Mouse (Mus musculus): ENCODE data around the gene 1700022I11Rik. TPM values are rescaled to one million over a fixed set of nuclear protein-coding genes. Genes with fewer than 3 reads are reported as not detected.

Gene 1700022I11Rik
- polyA plus RNA-seq, 1 experiment from 2014 or later = 0.43 TPM

GRCm38 (mm10) chr4:42944185-42944584 is 25.2 kb upstream of the 1700022I11Rik start:
- Histone ChIP-seq H3K36me3 (ENCODE audit: control insufficient read depth, insufficient read depth) (no peaks in the 10 kb centered on the region), H3K4me3 (ENCODE audit: low read depth, low read length) (no peak overlapping the region), H3K4me1 (replicated peaks; ENCODE audit: control insufficient read depth, insufficient read depth, low read length) (peaks cover under 1% of the 10 kb centered on the region; the same call in 1 of the 2 replicates), H3K27me3 (replicated peaks; ENCODE audit: control insufficient read depth, insufficient read depth, low read length) (peaks cover 22% of the 10 kb centered on the region; the same call in 1 of the 2 replicates), H3K9ac (ENCODE audit: low read depth, low read length) (no peak overlapping the region), H3K4me2 (replicated peaks; ENCODE audit: low read depth) (no peak overlapping the region), H3K9me3 (ENCODE audit: control insufficient read depth) (no peaks in the 10 kb centered on the region), H3K27ac (ENCODE audit: low read depth, low read length) (no peak overlapping the region)
- TF ChIP-seq CTCF (IDR thresholded peaks at IDR 0.05; ENCODE audit: low read depth) = no peak
- ATAC-seq = no peak
- WGBS = 79% methylated on average over 9 of the region's 9 CpGs

- H3K36me3 ChIP-seq (ENCODE audit: control insufficient read depth, insufficient read depth) = no peaks in the 10 kb centered on the region
- no peak overlapping the region for H3K4me2 ChIP-seq (replicated peaks; ENCODE audit: low read depth)
- H3K27me3 ChIP-seq (replicated peaks; ENCODE audit: control insufficient read depth, insufficient read depth, low read length) = peaks cover 22% of the 10 kb centered on the region; the same call in 1 of the 2 replicates
- no peak for ATAC-seq
- no peak for TF ChIP-seq CTCF (IDR thresholded peaks at IDR 0.05; ENCODE audit: low read depth)
- peaks cover 2% of the 10 kb centered on the region; the same call in 1 of the 2 replicates for H3K4me1 ChIP-seq (replicated peaks; ENCODE audit: control insufficient read depth, insufficient read depth, low read length)
- no peaks in the 10 kb centered on the region for H3K9me3 ChIP-seq (ENCODE audit: control insufficient read depth)
- no peak overlapping the region for H3K9ac ChIP-seq (ENCODE audit: low read depth, low read length)
- 2% methylated on average over 6 of the region's 6 CpGs for WGBS
- H3K27ac ChIP-seq (ENCODE audit: low read depth, low read length) = no peak overlapping the region
- H3K4me3 ChIP-seq (ENCODE audit: low read depth, low read length) = no peak overlapping the region
These were observed 24.4 kb upstream of the 1700022I11Rik start for GRCm38 (mm10) chr4:42945043-42945442.

GRCm38 (mm10) chr4:42945445-42945844 is 24.0 kb upstream of the 1700022I11Rik start:
- Histone ChIP-seq H3K9me3 (ENCODE audit: control insufficient read depth) (no peaks in the 10 kb centered on the region), H3K27ac (ENCODE audit: low read depth, low read length) (no peak overlapping the region), H3K4me2 (replicated peaks; ENCODE audit: low read depth) (no peak overlapping the region), H3K27me3 (replicated peaks; ENCODE audit: control insufficient read depth, insufficient read depth, low read length) (peaks cover 20% of the 10 kb centered on the region; the same call in 1 of the 2 replicates), H3K36me3 (ENCODE audit: control insufficient read depth, insufficient read depth) (no peaks in the 10 kb centered on the region), H3K4me1 (replicated peaks; ENCODE audit: control insufficient read depth, insufficient read depth, low read length) (peaks cover 5% of the 10 kb centered on the region; the same call in 1 of the 2 replicates), H3K9ac (ENCODE audit: low read depth, low read length) (no peak overlapping the region), H3K4me3 (ENCODE audit: low read depth, low read length) (no peak overlapping the region)
- WGBS = 88% methylated on average over 3 of the region's 3 CpGs
- TF ChIP-seq CTCF (IDR thresholded peaks at IDR 0.05; ENCODE audit: low read depth) = no peak
- ATAC-seq = no peak

- peak; percentile 78 for TF ChIP-seq CTCF (IDR thresholded peaks at IDR 0.05; ENCODE audit: low read depth)
- H3K27me3 ChIP-seq (replicated peaks; ENCODE audit: control insufficient read depth, insufficient read depth, low read length) = peaks cover 17% of the 10 kb centered on the region; the same call in 1 of the 2 replicates
- WGBS = 6% methylated on average over 5 of the region's 5 CpGs
These were observed 23.5 kb upstream of the 1700022I11Rik start for GRCm38 (mm10) chr4:42945952-42946351.

GRCm38 (mm10) chr4:42946733-42947290 is 22.6 kb upstream of the 1700022I11Rik start:
- no peak overlapping the region for H3K9ac ChIP-seq (ENCODE audit: low read depth, low read length)
- H3K27me3 ChIP-seq (replicated peaks; ENCODE audit: control insufficient read depth, insufficient read depth, low read length) = peaks cover 17% of the 10 kb centered on the region; the same call in 1 of the 2 replicates
- peaks cover 8% of the 10 kb centered on the region; the same call in 1 of the 2 replicates for H3K4me1 ChIP-seq (replicated peaks; ENCODE audit: control insufficient read depth, insufficient read depth, low read length)
- no peak for ATAC-seq
- 67% methylated on average over 10 of the region's 10 CpGs for WGBS
- H3K36me3 ChIP-seq (ENCODE audit: control insufficient read depth, insufficient read depth) = no peaks in the 10 kb centered on the region
- H3K4me3 ChIP-seq (ENCODE audit: low read depth, low read length) = no peak overlapping the region
- no peaks in the 10 kb centered on the region for H3K9me3 ChIP-seq (ENCODE audit: control insufficient read depth)
- TF ChIP-seq CTCF (IDR thresholded peaks at IDR 0.05; ENCODE audit: low read depth) = no peak
- no peak overlapping the region for H3K4me2 ChIP-seq (replicated peaks; ENCODE audit: low read depth)
- H3K27ac ChIP-seq (ENCODE audit: low read depth, low read length) = no peak overlapping the region

More at GRCm38 (mm10) chr4:42945952-42946351, 23.5 kb upstream of the 1700022I11Rik start:
- H3K36me3 ChIP-seq (ENCODE audit: control insufficient read depth, insufficient read depth) = no peaks in the 10 kb centered on the region
- no peaks in the 10 kb centered on the region for H3K9me3 ChIP-seq (ENCODE audit: control insufficient read depth)
- no peak overlapping the region for H3K27ac ChIP-seq (ENCODE audit: low read depth, low read length)
- no peak overlapping the region for H3K4me2 ChIP-seq (replicated peaks; ENCODE audit: low read depth)
- no peak overlapping the region for H3K9ac ChIP-seq (ENCODE audit: low read depth, low read length)
- H3K4me1 ChIP-seq (replicated peaks; ENCODE audit: control insufficient read depth, insufficient read depth, low read length) = peaks cover 5% of the 10 kb centered on the region; the same call in 1 of the 2 replicates
- ATAC-seq = no peak
- no peak overlapping the region for H3K4me3 ChIP-seq (ENCODE audit: low read depth, low read length)

- no peak for ATAC-seq
- Histone ChIP-seq H3K9me3 (ENCODE audit: control insufficient read depth) (no peaks in the 10 kb centered on the region), H3K36me3 (ENCODE audit: control insufficient read depth, insufficient read depth) (no peaks in the 10 kb centered on the region; the same call in 1 of the 2 replicates), H3K27ac (ENCODE audit: low read depth, low read length) (no peak overlapping the region), H3K4me2 (replicated peaks; ENCODE audit: low read depth) (no peak overlapping the region), H3K27me3 (replicated peaks; ENCODE audit: control insufficient read depth, insufficient read depth, low read length) (peaks cover 17% of the 10 kb centered on the region; the same call in 1 of the 2 replicates), H3K4me1 (replicated peaks; ENCODE audit: control insufficient read depth, insufficient read depth, low read length) (peaks cover 8% of the 10 kb centered on the region; the same call in 1 of the 2 replicates), H3K4me3 (ENCODE audit: low read depth, low read length) (no peak overlapping the region), H3K9ac (ENCODE audit: low read depth, low read length) (no peak overlapping the region)
- no peak for TF ChIP-seq CTCF (IDR thresholded peaks at IDR 0.05; ENCODE audit: low read depth)
- 51% methylated on average over 13 of the region's 13 CpGs for WGBS
These were observed 20.9 kb upstream of the 1700022I11Rik start for GRCm38 (mm10) chr4:42948527-42948926.

Data from intestine, postnatal 0 days (tissue).